Mouse (Mus musculus) lung, adult 18-20 months (tissue): ENCODE measurements around the gene Cstf1.

Experiments used
- DNase-seq, 2 experiments: peaks; one replicate each; pipeline ENCODE4 v3.0.0; 2022; ENCODE audit warnings: mixed read lengths in 2 of 2

Cstf1 gene

DNA sequence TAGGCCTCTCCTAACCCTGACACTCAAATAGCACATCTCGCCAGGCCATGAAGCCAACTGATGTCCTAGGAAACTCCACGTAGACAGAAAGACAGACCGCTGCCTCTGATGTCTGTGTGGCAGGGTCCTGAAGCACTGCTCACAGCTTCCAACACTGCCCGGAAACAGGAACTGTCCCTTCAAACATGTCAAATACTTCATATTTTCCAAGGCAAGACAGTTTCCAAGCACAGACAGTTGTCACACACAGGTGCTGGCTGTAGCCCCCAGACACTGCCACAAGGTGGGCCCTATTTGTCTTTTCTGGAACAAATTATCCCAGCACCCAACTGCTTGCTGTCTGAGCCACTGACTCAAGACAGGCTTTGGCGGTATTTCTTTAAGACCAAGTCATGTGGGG lies 47.7 kb downstream of the Cstf1 start:
- DNase-seq = no peak

DNA sequence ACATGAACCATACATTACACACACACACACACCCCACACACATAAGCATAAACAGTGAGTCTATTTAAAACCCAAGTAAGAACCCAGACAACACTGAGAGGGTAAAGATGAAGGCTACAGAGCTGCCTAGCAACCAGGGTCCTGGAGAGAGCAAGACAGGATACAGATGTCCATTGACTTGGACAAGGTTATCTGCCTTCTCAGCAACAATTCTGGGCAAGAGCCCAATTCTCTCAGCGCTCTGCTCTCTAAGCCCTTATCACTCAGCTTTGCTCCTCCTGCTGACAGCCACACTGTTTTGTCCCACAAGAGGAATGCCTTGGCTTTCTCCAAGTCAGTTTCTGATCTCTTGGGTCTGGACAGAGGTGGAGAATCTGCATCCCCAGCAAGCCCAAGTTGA lies 60.1 kb downstream of the Cstf1 start:
- DNase-seq = no peak
